ENCODE assay signal across 19 mouse cellular contexts in the genomic region with DNA sequence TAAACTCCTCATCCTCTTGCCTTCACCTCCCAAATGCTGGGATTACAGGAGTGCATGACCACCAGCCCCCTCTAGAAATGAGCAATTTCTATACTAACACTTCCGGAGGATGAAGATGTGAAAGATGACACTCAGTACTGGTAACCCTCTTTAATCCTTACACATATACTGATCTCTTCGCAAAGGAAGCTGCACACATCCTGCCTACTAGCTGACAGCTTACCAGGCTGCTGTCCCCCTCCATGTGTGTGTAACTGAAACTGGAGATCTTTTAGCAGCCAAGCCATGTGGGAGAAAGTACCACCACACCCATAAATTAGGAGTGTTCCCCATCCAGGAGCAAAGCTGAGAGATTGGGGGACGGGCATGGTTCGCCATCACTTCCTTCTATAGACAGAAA. TPM values are rescaled to one million over a fixed set of nuclear protein-coding genes. Genes with fewer than 3 reads are reported as not detected.
DNase-seq lines count a peak whose midpoint lies in the region; ATAC-seq and TF ChIP-seq lines count a peak whose summit lies in the region.
"Had no signal": no experiment of that assay in that cellular context is flagged by ENCODE, and none has a peak within 500 bp of the region (broad histone marks: within the 10 kb centered on the region; RNA-seq: fewer than 3 reads in every experiment).

No protein-coding gene starts in this region.

- no peaks in the 10 kb centered on the region for H3K36me3 ChIP-seq in forebrain, embryonic 15.5 days
- H3K36me3 ChIP-seq in forebrain, embryonic 11.5 days (ENCODE audit: control insufficient read depth, insufficient read depth, low read length) = no peaks in the 10 kb centered on the region
- H3K36me3 ChIP-seq: embryonic facial prominence, embryonic 10.5 days; heart, embryonic 10.5 days; hindbrain, embryonic 12.5 days; intestine, embryonic 15.5 days had no signal

- H3K4me2 ChIP-seq in forebrain, embryonic 15.5 days (replicated peaks) = no peak overlapping the region
- H3K4me2 ChIP-seq in forebrain, embryonic 11.5 days (ENCODE audit: low read depth, low read length, severe bottlenecking) = no peak overlapping the region
- H3K4me2 ChIP-seq: hindbrain, embryonic 12.5 days; intestine, embryonic 15.5 days had no signal

- H3K4me1 ChIP-seq in forebrain, embryonic 15.5 days = peaks cover 19% of the 10 kb centered on the region
- no peaks in the 10 kb centered on the region for H3K4me1 ChIP-seq in forebrain, embryonic 11.5 days (replicated peaks; ENCODE audit: control insufficient read depth, insufficient read depth, low read length)
- H3K4me1 ChIP-seq: embryonic facial prominence, embryonic 10.5 days; hindbrain, embryonic 12.5 days; intestine, embryonic 15.5 days had no signal

- no peak overlapping the region for H3K9ac ChIP-seq in forebrain, embryonic 15.5 days (replicated peaks)
- no peak overlapping the region for H3K9ac ChIP-seq in forebrain, embryonic 11.5 days (ENCODE audit: low read length)
- H3K9ac ChIP-seq: hindbrain, embryonic 12.5 days; intestine, embryonic 15.5 days had no signal

- H3K4me3 ChIP-seq in forebrain, embryonic 15.5 days = no peak overlapping the region
- no peak overlapping the region for H3K4me3 ChIP-seq in forebrain, embryonic 11.5 days (ENCODE audit: low read depth, low read length)
- H3K4me3 ChIP-seq in layer of hippocampus, adult 2 months = no peak overlapping the region
- H3K4me3 ChIP-seq: embryonic facial prominence, embryonic 10.5 days; gastrocnemius, adult 2 months; heart, embryonic 10.5 days; hindbrain, embryonic 12.5 days; intestine, embryonic 15.5 days had no signal

- WGBS in forebrain, embryonic 15.5 days = 79% methylated on average over 4 of the region's 4 CpGs
- WGBS in forebrain, embryonic 11.5 days = 94% methylated on average over 4 of the region's 4 CpGs

- H3K9me3 ChIP-seq in forebrain, embryonic 15.5 days = no peaks in the 10 kb centered on the region
- no peaks in the 10 kb centered on the region for H3K9me3 ChIP-seq in forebrain, embryonic 11.5 days (ENCODE audit: control insufficient read depth, low read length)
- H3K9me3 ChIP-seq: embryonic facial prominence, embryonic 10.5 days; heart, embryonic 10.5 days; hindbrain, embryonic 12.5 days; intestine, embryonic 15.5 days had no signal

- H3K27ac ChIP-seq in forebrain, embryonic 15.5 days (replicated peaks) = peak overlapping the region; percentile 73
- no peak overlapping the region for H3K27ac ChIP-seq in forebrain, embryonic 11.5 days (ENCODE audit: low read depth, low read length)
- H3K27ac ChIP-seq in layer of hippocampus, adult 2 months = peak overlapping the region; percentile 74
- H3K27ac ChIP-seq: embryonic facial prominence, embryonic 10.5 days; gastrocnemius, adult 2 months; heart, embryonic 10.5 days; hindbrain, embryonic 12.5 days; intestine, embryonic 15.5 days had no signal

- H3K27me3 ChIP-seq in forebrain, embryonic 15.5 days = no peaks in the 10 kb centered on the region
- no peaks in the 10 kb centered on the region for H3K27me3 ChIP-seq in forebrain, embryonic 11.5 days (ENCODE audit: control insufficient read depth, insufficient read depth, low read length)
- H3K27me3 ChIP-seq: hindbrain, embryonic 12.5 days; intestine, embryonic 15.5 days had no signal

- DNase-seq in forebrain, embryonic 11.5 days (ENCODE audit: low spot score) = no peak
- no peak for DNase-seq in layer of hippocampus, adult 2 months (ENCODE audit: low spot score in 2 of 2)
- DNase-seq in layer of hippocampus, postnatal 36 days = no peak
- peak; percentile 74 for DNase-seq in induced T-regulatory cell, adult 2 months (ENCODE audit: low read depth)
- no peak for DNase-seq in embryo, embryonic 10 days (ENCODE audit: low spot score)
- DNase-seq in adrenal gland, postnatal 36 days = no peak

- TF ChIP-seq CTCF in layer of hippocampus, adult 2 months (conservative IDR thresholded peaks at IDR 0.05) = no peak

- peak; percentile 45; the same call in 1 of the 2 replicates for ATAC-seq in forebrain, embryonic 15.5 days (replicated peaks)
- no peak for ATAC-seq in forebrain, embryonic 11.5 days (replicated peaks; ENCODE audit: low FRiP score)
- ATAC-seq: intestine, embryonic 15.5 days had no signal

RNA-seq across cellular contexts. Expression of a gene that starts 13.5 kb away (rescaled TPM):
- 0.42 and 0.43 TPM in 2 replicates for polyA plus RNA-seq in forebrain, embryonic 15.5 days (2015; fragmentation: Nextera tagmentation; extraction: Ambion mirVana)
- not detected in 2 replicates for polyA plus RNA-seq in forebrain, embryonic 11.5 days (2014; fragmentation: Nextera tagmentation; extraction: Ambion mirVana)
- total RNA-seq in layer of hippocampus, adult 2 months (2021) = under 1 TPM; 0.33 to 0.91 TPM
- under 1 TPM; 0.35 to 0.40 TPM for total RNA-seq in layer of hippocampus, postnatal 36 days (2021)
- total RNA-seq in adrenal gland, postnatal 36 days (2021) = under 1 TPM in 1 of 2 experiments, not detected in 1; 0.30 TPM
- total RNA-seq: adrenal gland, postnatal 14 days; gastrocnemius, adult 2 months; gastrocnemius, postnatal 25 days; granulocyte monocyte progenitor cell, adult 5-6 weeks; heart, postnatal 10 days; heart, postnatal 4 days had no signal
- polyA plus RNA-seq: embryonic facial prominence, embryonic 10.5 days; heart, embryonic 10.5 days; heart, embryonic 14.5 days; intestine, embryonic 15.5 days; kidney, embryonic 14.5 days had no signal

RNA-seq across cellular contexts. Expression of a gene that starts 39.4 kb away (rescaled TPM):
- 55.1 and 55.8 TPM in 2 replicates for polyA plus RNA-seq in forebrain, embryonic 15.5 days (2015; fragmentation: Nextera tagmentation; extraction: Ambion mirVana)
- polyA plus RNA-seq in forebrain, embryonic 11.5 days (2014; fragmentation: Nextera tagmentation; extraction: Ambion mirVana) = 76.9 and 77.1 TPM in 2 replicates
- total RNA-seq in layer of hippocampus, adult 2 months (2021) = 10 to 100 TPM; 75.9 to 78.9 TPM
- 10 to 100 TPM; 72.5 to 75.3 TPM for total RNA-seq in layer of hippocampus, postnatal 36 days (2021)
- 100 to 1,000 TPM; 151 to 167 TPM for total RNA-seq in adrenal gland, postnatal 36 days (2021)
